Mouse (Mus musculus) embryonic facial prominence, embryonic 14.5 days (tissue): ENCODE measurements at regions not wholly inside any gene's neighbourhood (a gene's known extent, or its start where the extent isn't known, plus 50 kb on each side); places are given as distances from the start of the nearest gene placed in this dataset.

Source experiments
- ATAC-seq: fragments of 200-750 bp; cut with Nextera tagmentation; 2 replicates; pipeline ENCODE4 v1.8.0; 2017; ENCODE audit warnings: low read depth, moderate number of reproducible peaks, moderate TSS enrichment
- DNase-seq: peaks from one replicate; pipeline ENCODE4 v3.0.0-alpha.2; 2015; ENCODE audit warnings: low spot score
- H3K27ac ChIP-seq: fragments of 300-500 bp; sonication (generic); replicated peaks from 2 replicates; pipeline ENCODE4 v1.5.1; 2014; ENCODE audit warnings: low read depth, mild to moderate bottlenecking, low read length, moderate library complexity
- H3K27me3 ChIP-seq: fragments of 300-500 bp; sonication (generic); replicated peaks from 2 replicates; pipeline ENCODE4 v1.6.1; 2014; ENCODE audit warnings: low read length; ENCODE audit not compliant: control insufficient read depth, insufficient read depth
- H3K36me3 ChIP-seq: fragments of 300-500 bp; sonication (generic); 2 replicates; pipeline ENCODE4 v1.6.1; 2014; ENCODE audit warnings: low read length, mixed read lengths; ENCODE audit not compliant: control insufficient read depth, insufficient read depth
- H3K4me1 ChIP-seq: fragments of 300-500 bp; sonication (generic); 2 replicates; pipeline ENCODE4 v1.6.1; 2014; ENCODE audit warnings: antibody characterized with exemption, low read length; ENCODE audit not compliant: control insufficient read depth, insufficient read depth
- H3K4me2 ChIP-seq: fragments of 300-500 bp; sonication (generic); 2 replicates; pipeline ENCODE4 v1.6.1; 2014; ENCODE audit warnings: low read depth, mild to moderate bottlenecking, low read length, moderate library complexity, mixed read lengths
- H3K4me3 ChIP-seq: fragments of 300-500 bp; sonication (generic); 2 replicates; pipeline ENCODE4 v1.5.1; 2014; ENCODE audit warnings: low read depth, mild to moderate bottlenecking, low read length
- H3K9ac ChIP-seq: fragments of 300-500 bp; sonication (generic); 2 replicates; pipeline ENCODE4 v1.6.1; 2014; ENCODE audit warnings: low read depth, mild to moderate bottlenecking, low read length, moderate library complexity, mixed read lengths
- H3K9me3 ChIP-seq: fragments of 300-500 bp; sonication (generic); 2 replicates; pipeline ENCODE4 v1.6.1; 2016; ENCODE audit warnings: low read length; ENCODE audit not compliant: control insufficient read depth
- WGBS: fragments of 180-500 bp; shearing (Covaris S2); extraction: QIAGEN DNeasy Blood & Tissue Kit; methylation state at CpG from one replicate; pipeline ENCODE4 v1.1.7; 2014; 5-methylcytosine and 5-hydroxymethylcytosine counted together

DNA sequence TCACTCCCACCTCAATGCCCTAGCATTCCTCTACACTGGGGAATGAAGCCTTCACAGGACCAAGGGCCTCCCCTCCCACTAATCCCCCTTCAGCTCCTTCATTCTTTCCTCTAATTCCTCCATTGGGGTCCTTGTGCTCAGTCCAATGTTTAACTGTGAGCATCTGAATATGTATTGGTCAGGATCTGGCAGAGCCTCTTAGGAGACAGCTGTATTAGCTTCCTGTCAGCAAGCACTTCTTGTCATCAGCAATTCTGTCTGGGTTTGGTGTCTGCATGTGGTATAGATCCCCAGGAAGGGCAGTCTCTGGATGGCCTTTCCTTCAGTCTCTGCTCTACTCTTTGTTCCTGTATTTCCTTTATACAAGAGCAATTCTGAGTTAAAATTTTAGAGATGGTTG is 426.8 kb upstream of the 2610001J05Rik start:
- no peak overlapping the region for H3K27ac ChIP-seq
- H3K4me1 ChIP-seq: no peaks in the 10 kb centered on the region
- DNase-seq (no peak), ATAC-seq (no peak)
- H3K9ac ChIP-seq: no peak overlapping the region
- H3K9me3 ChIP-seq: no peaks in the 10 kb centered on the region
- no peaks in the 10 kb centered on the region for H3K36me3 ChIP-seq
- H3K4me3 ChIP-seq: no peak overlapping the region
- H3K4me2 ChIP-seq: no peak overlapping the region
- H3K27me3 ChIP-seq: no peaks in the 10 kb centered on the region

DNA sequence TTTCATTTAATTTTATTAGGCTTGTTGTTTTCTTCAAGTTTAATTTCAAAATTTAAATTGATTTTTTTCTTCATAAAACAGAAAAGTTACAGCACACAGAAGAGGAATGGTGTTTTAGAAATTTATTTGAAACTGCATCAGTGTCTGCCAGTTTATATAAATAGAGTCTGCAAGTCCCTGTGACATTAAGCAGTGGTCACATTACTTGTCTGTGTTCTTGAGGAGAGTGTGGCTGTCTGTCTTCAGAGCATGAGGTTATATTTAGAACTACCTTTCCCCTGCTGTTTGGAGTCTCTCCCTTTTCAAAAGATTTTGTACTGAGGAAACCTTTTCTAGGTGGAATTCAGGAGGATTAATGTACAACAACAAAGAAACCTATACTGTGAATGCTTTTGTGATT is 426.1 kb upstream of the 2610001J05Rik start:
- no peak overlapping the region for H3K4me3 ChIP-seq
- no peak overlapping the region for H3K4me2 ChIP-seq
- DNase-seq (no peak), ATAC-seq (no peak)
- no peak overlapping the region for H3K27ac ChIP-seq
- H3K36me3 ChIP-seq: no peaks in the 10 kb centered on the region
- H3K9ac ChIP-seq: no peak overlapping the region
- no peaks in the 10 kb centered on the region for H3K4me1 ChIP-seq
- H3K27me3 ChIP-seq: no peaks in the 10 kb centered on the region
- no peaks in the 10 kb centered on the region for H3K9me3 ChIP-seq

DNA sequence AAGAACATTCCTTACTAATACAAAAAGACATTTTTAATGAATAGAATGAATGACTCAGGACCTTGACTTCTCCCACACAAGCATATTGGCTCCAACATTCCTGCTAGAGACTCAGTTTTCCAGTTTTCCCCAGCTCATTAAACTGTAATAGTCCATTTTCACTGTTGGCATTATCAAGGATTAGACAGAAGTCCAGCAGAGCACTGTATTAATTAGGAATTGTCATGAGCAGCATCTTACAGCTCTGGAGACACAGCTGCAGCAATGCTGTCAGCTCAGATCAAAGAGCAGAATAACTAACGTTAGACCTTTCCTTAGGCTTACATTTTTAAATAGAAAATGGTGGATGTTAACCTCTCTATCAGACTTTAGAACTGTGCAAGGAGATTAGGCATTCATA is 419.5 kb upstream of the 2610001J05Rik start:
- WGBS: 40% methylated on average over 1 of the region's 1 CpGs
- no peaks in the 10 kb centered on the region for H3K27me3 ChIP-seq
- no peak for ATAC-seq
- peak; percentile 27 for DNase-seq
- H3K9ac ChIP-seq: no peak overlapping the region
- H3K4me2 ChIP-seq: no peak overlapping the region
- H3K4me3 ChIP-seq: no peak overlapping the region
- H3K36me3 ChIP-seq: no peaks in the 10 kb centered on the region
- H3K4me1 ChIP-seq: no peaks in the 10 kb centered on the region
- no peak overlapping the region for H3K27ac ChIP-seq
- no peaks in the 10 kb centered on the region for H3K9me3 ChIP-seq

GRCm38 (mm10) chr6:14281476-14281875 is 410.2 kb upstream of the 2610001J05Rik start:
- no peaks in the 10 kb centered on the region for H3K36me3 ChIP-seq
- H3K9me3 ChIP-seq: no peaks in the 10 kb centered on the region
- no peak overlapping the region for H3K9ac ChIP-seq
- H3K4me3 ChIP-seq: no peak overlapping the region
- no peak overlapping the region for H3K4me2 ChIP-seq
- no peak for ATAC-seq
- H3K27ac ChIP-seq: no peak overlapping the region
- 88% methylated on average over 2 of the region's 2 CpGs for WGBS
- DNase-seq: no peak
- H3K27me3 ChIP-seq: no peaks in the 10 kb centered on the region
- H3K4me1 ChIP-seq: no peaks in the 10 kb centered on the region

- 79% methylated on average over 1 of the region's 1 CpGs for WGBS
Measured at GRCm38 (mm10) chr6:14261941-14262340, 390.6 kb upstream of the 2610001J05Rik start.

DNA sequence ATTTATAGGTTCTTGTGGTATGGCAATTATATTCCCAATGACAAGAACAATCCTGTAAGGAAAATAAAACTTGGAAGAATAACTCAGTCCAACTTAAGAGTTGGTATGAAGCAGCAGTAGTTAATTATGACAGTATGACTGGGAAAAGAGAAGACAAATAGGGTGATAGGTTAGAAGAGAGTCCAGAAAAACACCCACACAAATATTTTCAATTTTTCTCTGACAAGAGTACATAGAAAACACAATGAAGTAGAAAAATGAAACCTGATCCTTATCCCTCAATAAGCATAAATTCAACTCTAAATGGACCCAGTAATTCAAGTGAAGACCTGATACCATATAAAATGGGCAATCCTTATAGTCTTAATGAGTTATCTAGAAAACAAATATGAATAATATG is 369.0 kb upstream of the 2610001J05Rik start:
- ATAC-seq (no peak), DNase-seq (no peak)
- no peaks in the 10 kb centered on the region for H3K9me3 ChIP-seq
- H3K9ac ChIP-seq: no peak overlapping the region
- no peak overlapping the region for H3K4me2 ChIP-seq
- no peak overlapping the region for H3K27ac ChIP-seq
- no peak overlapping the region for H3K4me3 ChIP-seq
- H3K36me3 ChIP-seq: no peaks in the 10 kb centered on the region
- no peaks in the 10 kb centered on the region for H3K27me3 ChIP-seq
- H3K4me1 ChIP-seq: no peaks in the 10 kb centered on the region

More at GRCm38 (mm10) chr6:14261941-14262340, 390.6 kb upstream of the 2610001J05Rik start:
- H3K27ac ChIP-seq: no peak overlapping the region
- H3K36me3 ChIP-seq: no peaks in the 10 kb centered on the region
- no peak overlapping the region for H3K4me2 ChIP-seq
- ATAC-seq (no peak), DNase-seq (no peak)
- H3K27me3 ChIP-seq: no peaks in the 10 kb centered on the region
- no peaks in the 10 kb centered on the region for H3K4me1 ChIP-seq
- no peak overlapping the region for H3K4me3 ChIP-seq
- H3K9me3 ChIP-seq: no peaks in the 10 kb centered on the region
- no peak overlapping the region for H3K9ac ChIP-seq

- Histone ChIP-seq H3K4me1 (no peaks in the 10 kb centered on the region), H3K27me3 (no peaks in the 10 kb centered on the region), H3K27ac (no peak overlapping the region), H3K9me3 (no peaks in the 10 kb centered on the region), H3K36me3 (no peaks in the 10 kb centered on the region), H3K4me3 (no peak overlapping the region), H3K9ac (no peak overlapping the region), H3K4me2 (no peak overlapping the region)
- ATAC-seq (no peak), DNase-seq (no peak)
- WGBS: 78% methylated on average over 2 of the region's 2 CpGs
Measured at GRCm38 (mm10) chr6:14239151-14239550, 367.8 kb upstream of the 2610001J05Rik start.

DNA sequence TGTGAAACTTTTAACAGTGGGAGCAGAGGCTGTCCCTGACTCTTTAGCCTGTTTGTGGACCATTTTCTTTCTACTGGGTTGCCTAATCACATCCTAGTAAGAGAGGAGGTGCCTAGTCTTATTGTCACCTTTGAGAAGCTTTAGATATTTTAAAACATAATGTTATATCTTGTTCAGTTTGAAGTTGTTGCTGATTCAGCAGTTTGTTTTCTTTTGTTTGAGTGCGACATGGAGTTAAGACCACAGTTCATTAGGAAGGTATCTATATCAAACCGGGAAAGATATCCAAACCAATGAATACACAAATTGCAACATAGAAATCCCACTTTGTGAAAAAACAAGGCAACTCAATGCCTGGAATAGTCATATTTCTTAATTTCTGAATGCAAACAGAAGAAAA is 359.5 kb upstream of the 2610001J05Rik start:
- Histone ChIP-seq H3K27ac (no peak overlapping the region), H3K4me2 (no peak overlapping the region), H3K9ac (no peak overlapping the region), H3K4me1 (no peaks in the 10 kb centered on the region), H3K36me3 (no peaks in the 10 kb centered on the region), H3K4me3 (no peak overlapping the region), H3K9me3 (no peaks in the 10 kb centered on the region), H3K27me3 (no peaks in the 10 kb centered on the region)
- 89% methylated on average over 2 of the region's 2 CpGs for WGBS
- DNase-seq (no peak), ATAC-seq (no peak)

DNA sequence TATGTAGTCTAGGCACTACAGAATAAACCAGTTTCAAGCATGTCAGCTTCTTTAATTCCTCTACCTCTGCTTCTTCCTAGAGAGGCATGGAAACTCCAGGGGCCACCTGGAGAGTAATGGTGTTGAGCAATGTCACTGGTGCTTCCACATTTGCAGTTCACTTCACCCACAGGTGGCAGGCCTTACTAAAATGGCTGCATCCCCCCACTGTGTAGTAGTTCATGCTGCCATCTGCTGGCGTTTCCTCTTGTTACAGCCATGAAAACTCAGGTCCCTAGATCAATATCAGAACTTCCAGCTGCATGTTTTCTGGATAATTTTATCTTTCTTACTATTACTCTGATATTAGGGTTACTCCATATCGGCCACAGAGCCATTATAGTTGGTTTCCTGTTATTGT is 336.2 kb upstream of the 2610001J05Rik start:
- no peaks in the 10 kb centered on the region for H3K9me3 ChIP-seq
- no peaks in the 10 kb centered on the region for H3K27me3 ChIP-seq
- H3K4me3 ChIP-seq: no peak overlapping the region
- H3K4me2 ChIP-seq: no peak overlapping the region
- ATAC-seq (no peak), DNase-seq (peak; percentile 52)
- no peak overlapping the region for H3K27ac ChIP-seq
- H3K36me3 ChIP-seq: no peaks in the 10 kb centered on the region
- 18% methylated on average over 2 of the region's 2 CpGs for WGBS
- no peaks in the 10 kb centered on the region for H3K4me1 ChIP-seq
- no peak overlapping the region for H3K9ac ChIP-seq
